Mouse (Mus musculus): ENCODE results near the gene Gm20696. TPM values are rescaled to one million over a fixed set of nuclear protein-coding genes. Genes with fewer than 3 reads are reported as not detected.

The Gm20696 gene
- polyA plus RNA-seq, 1 experiment from 2014 or later = 3.0 TPM

Small RNA genes lying within 50 kb of the gene (microRNA-seq; reads per million reads assigned to microRNA genes)
- gene Gm22328 = not detected

Other genes with a start within 250 kb of the Gm20696 start
- 25.5 and 29.3 TPM in 2 replicates for gene Foxp1, start 144.1 kb downstream of the Gm20696 start, polyA plus RNA-seq (2016; fragmentation: Nextera tagmentation; extraction: Ambion mirVana)
- gene Eif4e3, start within 50 bp of the Gm20696 start, polyA plus RNA-seq (2016; fragmentation: Nextera tagmentation; extraction: Ambion mirVana) = 2.3 and 2.4 TPM in 2 replicates
- 0.23 and 0.39 TPM in 2 replicates for gene Gpr27, start 25.9 kb upstream of the Gm20696 start, polyA plus RNA-seq (2016; fragmentation: Nextera tagmentation; extraction: Ambion mirVana)
- not detected in 2 replicates for gene Prok2, start 59.6 kb upstream of the Gm20696 start, polyA plus RNA-seq (2016; fragmentation: Nextera tagmentation; extraction: Ambion mirVana)

Measured in liver, embryonic 12.5 days (tissue).